11 mouse cellular contexts compared by ENCODE assay signal in genomic region chr2:128092451-128092850, GRCm38 (mm10).
"Had no signal": no experiment of that assay in that cellular context is flagged by ENCODE, and none has a peak within 500 bp of the region (broad histone marks: within the 10 kb centered on the region; RNA-seq: fewer than 3 reads in every experiment).

No protein-coding gene starts in this region.

- DNase-seq: lung, adult 2 months; lung, postnatal 36 days; thymus, adult 2 months had no signal

- H3K4me1 ChIP-seq: limb, embryonic 10.5 days; liver, embryonic 15.5 days had no signal

- ATAC-seq: intestine, postnatal 0 days; lung, postnatal 0 days had no signal

- H3K4me3 ChIP-seq: left cerebral cortex, adult 2 months; limb, embryonic 10.5 days; liver, embryonic 15.5 days; neural tube, embryonic 12.5 days; stomach, embryonic 15.5 days had no signal

- H3K27ac ChIP-seq: left cerebral cortex, adult 2 months; limb, embryonic 10.5 days; liver, embryonic 15.5 days; neural tube, embryonic 12.5 days; stomach, embryonic 15.5 days had no signal

- H3K36me3 ChIP-seq: limb, embryonic 10.5 days; liver, embryonic 15.5 days; neural tube, embryonic 12.5 days; stomach, embryonic 15.5 days had no signal

- H3K9ac ChIP-seq: liver, embryonic 15.5 days; neural tube, embryonic 12.5 days; stomach, embryonic 15.5 days had no signal

- H3K4me2 ChIP-seq: liver, embryonic 11.5 days; liver, embryonic 15.5 days; neural tube, embryonic 12.5 days; stomach, embryonic 15.5 days had no signal

- H3K27me3 ChIP-seq: liver, embryonic 15.5 days; neural tube, embryonic 12.5 days; stomach, embryonic 15.5 days had no signal

- H3K9me3 ChIP-seq: limb, embryonic 10.5 days; liver, embryonic 15.5 days; neural tube, embryonic 12.5 days; stomach, embryonic 15.5 days had no signal
